Mouse (Mus musculus): ENCODE measurements around the gene Tprn.

GRCm38 (mm10) chr2:25230581-25230980 lies 31.8 kb upstream of the Tprn start:
- TF ChIP-seq CTCF (IDR thresholded peaks at IDR 0.05; ENCODE audit: borderline replicate concordance, control insufficient read depth, extremely low read depth, insufficient read depth, low read length, poor library complexity) (no peak), POLR2A (IDR thresholded peaks at IDR 0.05; ENCODE audit: control insufficient read depth, extremely low read depth, insufficient read depth, low read length, poor library complexity) (no peak)
